Mouse (Mus musculus): ENCODE measurements around the gene Six5.
A peak's percentile ranks its signal among the peaks of the same experiment; 100 is the strongest.

Gene Six5

GRCm38 (mm10) chr7:19097217-19097616, 2.8 kb downstream of the Six5 start:
- no peak for DNase-seq

- DNase-seq: no peak
Measured at GRCm38 (mm10) chr7:19097863-19098262, 3.5 kb downstream of the Six5 start.

GRCm38 (mm10) chr7:19098811-19099210, 4.4 kb downstream of the Six5 start:
- no peak for DNase-seq

GRCm38 (mm10) chr7:19100290-19100689, 5.9 kb downstream of the Six5 start:
- no peak for DNase-seq

- no peak for DNase-seq
Measured at GRCm38 (mm10) chr7:19103741-19104140, 9.3 kb downstream of the Six5 start.

- no peak for DNase-seq
Measured at GRCm38 (mm10) chr7:19104486-19104885, 10.1 kb downstream of the Six5 start.

- DNase-seq: no peak
Measured at GRCm38 (mm10) chr7:19107436-19107835, 13.0 kb downstream of the Six5 start.

- DNase-seq: no peak
Measured at GRCm38 (mm10) chr7:19109565-19109964, 15.2 kb downstream of the Six5 start.

- DNase-seq: peak; percentile 74
Measured at GRCm38 (mm10) chr7:19118028-19118771, 23.8 kb downstream of the Six5 start, which contains the start of gene Gm4969. Gene Gm4969, minus strand, starts transcription at chr7:19118368.

GRCm38 (mm10) chr7:19119083-19119482, 24.7 kb downstream of the Six5 start:
- no peak for DNase-seq

- peak; percentile 98 for DNase-seq
Measured at GRCm38 (mm10) chr7:19119631-19120429, 25.4 kb downstream of the Six5 start, which contains the start of gene Fbxo46. Gene Fbxo46, plus strand, starts transcription at chr7:19119859.

- no peak for DNase-seq
Measured at GRCm38 (mm10) chr7:19121686-19122085, 27.3 kb downstream of the Six5 start.

- no peak for DNase-seq
Measured at GRCm38 (mm10) chr7:19124713-19125112, 30.3 kb downstream of the Six5 start.

- DNase-seq: no peak
Measured at GRCm38 (mm10) chr7:19127744-19128143, 33.4 kb downstream of the Six5 start.

GRCm38 (mm10) chr7:19129396-19129795, 35.0 kb downstream of the Six5 start:
- DNase-seq: no peak

- DNase-seq: peak; percentile 38
Measured at GRCm38 (mm10) chr7:19130657-19131056, 36.3 kb downstream of the Six5 start.

GRCm38 (mm10) chr7:19131324-19131848, 37.0 kb downstream of the Six5 start:
- peak; percentile 99 for DNase-seq

- no peak for DNase-seq
Measured at GRCm38 (mm10) chr7:19136168-19136567, 41.8 kb downstream of the Six5 start.

GRCm38 (mm10) chr7:19136673-19137334, 42.4 kb downstream of the Six5 start:
- DNase-seq: no peak

- peak; percentile 77 for DNase-seq
Measured at GRCm38 (mm10) chr7:19137380-19137779, 43.0 kb downstream of the Six5 start.

- no peak for DNase-seq
Measured at GRCm38 (mm10) chr7:19146793-19147192, 52.4 kb downstream of the Six5 start.

- no peak for DNase-seq
Measured at GRCm38 (mm10) chr7:19147497-19148045, 53.2 kb downstream of the Six5 start.
